Mouse (Mus musculus) thymus, adult 2 months (tissue): ENCODE results near the gene Eif3k.

Experiments used
- CTCF ChIP-seq: fragments of 200-500 bp; IDR thresholded peaks from 2 replicates; pipeline ENCODE4 v1.5.1; 2012; ENCODE audit warnings: mild to moderate bottlenecking, control low read depth, low read length, moderate library complexity, borderline replicate concordance; ENCODE audit not compliant: control insufficient read depth, poor library complexity, insufficient read depth; ENCODE audit errors: extremely low read depth
- POLR2A ChIP-seq: fragments of 200-500 bp; IDR thresholded peaks from 2 replicates; pipeline ENCODE4 v1.6.1; 2012; ENCODE audit warnings: mild to moderate bottlenecking, low read length, control low read depth, moderate library complexity; ENCODE audit not compliant: control insufficient read depth, poor library complexity, insufficient read depth; ENCODE audit errors: extremely low read depth

DNA sequence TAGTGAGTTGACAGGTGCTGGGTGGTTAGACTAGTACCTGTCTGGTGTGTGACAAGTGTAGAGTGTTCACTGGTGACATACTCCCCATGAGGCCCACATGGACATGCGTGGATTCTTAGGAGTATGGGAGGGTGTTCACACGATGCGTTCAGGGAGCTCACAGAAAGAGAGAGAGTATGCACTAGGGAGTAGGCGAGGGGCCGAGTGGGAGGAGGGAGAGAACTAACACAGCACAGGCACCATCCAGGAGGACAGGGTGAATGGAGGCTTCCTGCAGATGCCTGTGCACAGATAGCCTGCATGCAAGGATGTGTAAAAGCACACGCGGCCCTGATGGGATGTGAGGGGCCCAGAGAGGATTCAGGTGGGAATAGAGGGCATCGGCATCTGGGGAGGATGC is 40.8 kb upstream of the Eif3k start:
- TF ChIP-seq CTCF (no peak), POLR2A (no peak)
